Mouse (Mus musculus) adipose tissue, adult 10 weeks (tissue): ENCODE data around the gene Hils1. TPM values are rescaled to one million over a fixed set of nuclear protein-coding genes. Genes with fewer than 3 reads are reported as not detected.

Source experiments
- polyA plus RNA-seq: library from polyadenylated mRNA; stranded (reverse); fragments of 350-450 nt; fragmentation: Illumina TruSeq; extraction: RNeasy Lipid Tissue Mini Kit (QIAGEN cat#74804); gene quantifications from one replicate; pipeline ENCODE4 v1.2.3, GENCODE M21; 2014; ENCODE audit warnings: low read depth, low replicate concordance

Gene Hils1
- polyA plus RNA-seq = 14.7 TPM

DNA sequence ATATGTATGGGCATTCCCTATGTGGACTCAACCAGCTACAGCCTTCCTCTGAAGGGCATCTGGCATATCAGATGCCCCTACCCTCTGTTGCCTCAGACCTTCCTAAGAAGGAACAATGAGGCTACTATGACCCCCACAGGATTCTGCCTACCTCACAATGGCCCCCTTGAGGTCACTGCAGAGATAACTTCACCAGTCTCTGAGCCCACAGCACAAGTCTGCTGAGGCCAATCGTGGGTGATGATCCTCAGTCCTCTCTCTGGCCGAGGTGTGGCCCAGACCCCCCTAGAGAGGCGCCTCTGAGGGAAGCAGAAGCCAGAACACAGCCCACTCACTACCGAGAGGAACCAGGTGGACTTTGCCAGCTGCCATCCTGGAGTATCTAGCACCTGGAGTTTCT is at the start of gene Hils1:
Gene Hils1, plus strand, starts transcription at position 175 of the 400 bp plus-strand sequence.

DNA sequence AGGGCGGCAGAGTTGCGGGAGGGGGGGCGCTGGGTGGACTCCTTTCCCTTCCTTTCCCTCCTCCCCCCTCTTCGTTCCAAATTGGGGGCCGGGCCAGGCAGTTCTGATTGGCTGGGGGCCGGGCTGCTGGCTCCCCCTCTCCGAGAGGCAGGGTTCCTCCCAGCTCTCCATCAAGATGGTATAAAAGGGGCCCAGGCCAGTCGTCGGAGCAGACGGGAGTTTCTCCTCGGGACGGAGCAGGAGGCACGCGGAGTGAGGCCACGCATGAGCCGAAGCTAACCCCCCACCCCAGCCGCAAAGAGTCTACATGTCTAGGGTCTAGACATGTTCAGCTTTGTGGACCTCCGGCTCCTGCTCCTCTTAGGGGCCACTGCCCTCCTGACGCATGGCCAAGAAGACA is 31.3 kb upstream of the Hils1 start, which contains the start of gene Col1a1:
Gene Col1a1, plus strand, starts transcription at position 180 of the 400 bp plus-strand sequence.

DNA sequence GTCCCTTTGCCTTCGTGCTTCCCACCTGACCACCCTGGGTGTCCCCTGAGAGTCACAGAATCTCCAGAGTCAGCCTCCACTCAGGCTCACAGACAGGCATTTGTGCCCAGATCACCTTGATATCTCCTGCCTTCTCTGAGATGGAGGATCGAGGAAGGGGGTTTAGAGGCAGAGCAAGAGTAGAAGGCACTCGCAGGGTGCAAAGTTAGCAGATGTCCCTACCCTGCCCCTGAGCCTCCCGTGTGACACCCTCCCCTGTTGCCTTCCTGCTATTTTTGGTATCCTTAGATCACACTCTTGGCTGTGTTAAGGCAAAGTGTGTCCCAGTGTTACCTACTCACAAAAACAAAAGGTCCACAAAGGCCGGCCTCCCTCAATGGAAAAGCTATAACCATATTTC is 8.8 kb downstream of the Hils1 start, which contains the start of gene Sgca:
Gene Sgca, minus strand, starts transcription at position 129 of the 400 bp plus-strand sequence.

DNA sequence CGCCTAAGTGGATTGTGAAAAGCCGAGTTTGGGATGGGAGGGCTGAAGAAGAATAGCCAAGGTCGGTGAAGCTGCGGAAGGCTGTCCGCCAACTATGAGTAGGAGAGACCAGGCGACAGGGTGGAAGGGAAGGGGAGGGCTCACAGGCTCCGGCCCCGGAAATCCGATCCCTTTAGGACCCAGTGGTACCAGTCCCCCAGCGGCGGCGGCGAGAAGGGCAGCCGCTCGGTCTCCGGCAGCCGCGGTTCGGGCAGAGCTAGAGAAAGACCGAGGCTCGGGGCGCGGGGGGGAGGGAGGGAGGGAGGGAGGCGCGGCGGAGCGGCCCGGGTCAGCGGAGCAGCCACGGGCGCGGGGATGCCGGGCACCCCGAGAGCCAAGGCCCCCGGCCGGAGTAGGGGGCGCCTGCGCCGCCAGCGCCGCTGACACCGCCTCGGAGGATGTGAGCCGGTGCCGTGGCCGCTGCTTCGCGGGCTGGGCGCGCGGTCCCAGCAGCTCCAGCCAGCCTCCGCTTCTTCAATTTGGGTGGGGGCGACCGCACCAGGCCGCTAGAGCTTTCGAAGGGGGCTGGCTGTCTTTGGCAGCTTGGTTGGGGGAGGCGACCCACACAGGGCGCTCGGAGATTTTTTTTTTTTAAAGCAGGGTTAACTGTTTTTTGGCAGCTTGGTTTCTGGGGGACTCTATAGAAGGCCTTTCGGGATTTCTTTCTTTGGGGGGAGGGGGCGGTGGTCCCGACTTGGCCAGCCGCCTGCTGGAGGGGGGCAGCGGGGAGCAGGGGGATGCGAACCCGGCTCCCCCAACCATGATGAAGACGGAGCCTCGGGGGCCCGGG is 23.6 kb downstream of the Hils1 start, which contains the start of gene Ppp1r9b:
Gene Ppp1r9b, plus strand, starts transcription at position 287 of the 829 bp plus-strand sequence.

DNA sequence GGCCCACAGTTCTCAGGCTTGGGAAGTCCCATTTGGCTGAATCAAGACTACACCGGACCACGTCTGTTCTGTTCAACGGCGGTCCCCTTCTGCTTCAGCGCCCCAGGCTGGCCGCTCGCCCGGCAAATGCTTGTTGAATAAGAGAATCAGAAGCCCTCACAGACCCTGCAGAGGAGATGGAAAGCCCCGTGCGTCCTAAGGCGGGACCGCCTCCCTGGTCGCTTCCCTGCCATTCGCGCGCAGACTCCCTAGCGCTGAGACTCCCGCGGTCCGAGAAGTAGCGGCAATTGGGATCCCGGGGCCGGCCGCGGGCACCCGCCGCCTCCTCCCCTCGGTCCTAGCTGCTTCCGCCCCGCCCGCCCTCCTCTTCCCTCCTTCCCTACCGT is 42.2 kb downstream of the Hils1 start, which contains the start of gene Samd14:
Gene Samd14, plus strand, starts transcription at position 251 of the 386 bp plus-strand sequence.

Other genes with a start within 250 kb of the Hils1 start
- not detected for gene Cdc34b, start 225.8 kb upstream of the Hils1 start, polyA plus RNA-seq
- gene Tmem92, start 184.9 kb upstream of the Hils1 start, polyA plus RNA-seq = not detected
- gene Col1a1, start 31.4 kb upstream of the Hils1 start, polyA plus RNA-seq = 183 TPM
- gene Sgca, start 8.7 kb downstream of the Hils1 start, polyA plus RNA-seq = 1.7 TPM
- 66.1 TPM for gene Ppp1r9b, start 23.4 kb downstream of the Hils1 start, polyA plus RNA-seq
- 4.3 TPM for gene Samd14, start 42.3 kb downstream of the Hils1 start, polyA plus RNA-seq
- gene Pdk2, start 73.8 kb downstream of the Hils1 start, polyA plus RNA-seq = 124 TPM
- 25.1 TPM for gene Itga3, start 109.2 kb downstream of the Hils1 start, polyA plus RNA-seq
- gene Dlx3, start 152.5 kb downstream of the Hils1 start, polyA plus RNA-seq = 0.37 TPM
- 0.15 TPM for gene Dlx4, start 178.7 kb downstream of the Hils1 start, polyA plus RNA-seq